Mouse (Mus musculus): ENCODE results near the gene Crtc3. TPM values are rescaled to one million over a fixed set of nuclear protein-coding genes. Genes with fewer than 3 reads are reported as not detected.

Crtc3 gene
- polyA plus RNA-seq (2015; fragmentation: Nextera tagmentation; extraction: Ambion mirVana), result 22.6 TPM in 2 replicates

- Histone ChIP-seq H3K36me3 (no peaks in the 10 kb centered on the region), H3K27me3 (replicated peaks) (no peaks in the 10 kb centered on the region), H3K4me3 (replicated peaks) (peak within 1 kb of the TSS; percentile 91), H3K27ac (peak within 1 kb of the TSS; percentile 90), H3K9me3 (no peaks in the 10 kb centered on the region), H3K4me1 (peaks cover 9% of the 10 kb centered on the region), H3K4me2 (peak within 1 kb of the TSS; percentile 84), H3K9ac (peak within 1 kb of the TSS; percentile 88)
- ATAC-seq (ENCODE audit: insufficient read depth, low FRiP score, low read depth), result peak; percentile 89
- under 1% methylated on average over 81 of the region's 83 CpGs for WGBS
Measured at GRCm38 (mm10) chr7:80688556-80689220, at the start of gene Crtc3. Crtc3 (minus strand) TSS chr7:80688877.

DNA sequence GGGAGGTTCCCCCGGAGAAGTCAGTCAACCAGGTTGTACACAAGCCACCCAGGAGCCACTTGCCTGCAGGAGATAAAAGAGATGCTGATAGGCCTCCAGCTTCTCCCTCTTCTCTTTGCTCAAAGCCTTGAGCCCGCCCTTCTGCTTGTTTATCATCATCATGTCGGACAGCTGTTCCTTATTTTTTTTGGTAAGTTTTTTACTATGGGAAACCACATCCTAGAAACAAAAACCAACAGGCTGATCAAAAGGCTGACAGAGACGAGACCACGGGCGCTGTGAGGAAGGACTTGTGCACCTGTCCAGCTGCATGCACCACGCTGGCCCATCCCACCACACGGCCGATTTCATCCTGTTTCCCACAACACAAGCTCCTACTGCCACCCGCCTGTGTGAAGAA lies 47.5 kb upstream of the Crtc3 start:
- Histone ChIP-seq H3K9ac (no peak overlapping the region), H3K9me3 (no peaks in the 10 kb centered on the region), H3K4me1 (no peaks in the 10 kb centered on the region), H3K27ac (no peak overlapping the region), H3K27me3 (replicated peaks) (no peaks in the 10 kb centered on the region), H3K4me2 (no peak overlapping the region), H3K4me3 (replicated peaks) (no peak overlapping the region), H3K36me3 (peaks cover 45% of the 10 kb centered on the region)
- WGBS, result 87% methylated on average over 10 of the region's 10 CpGs
- no peak for ATAC-seq (ENCODE audit: insufficient read depth, low FRiP score, low read depth)

DNA sequence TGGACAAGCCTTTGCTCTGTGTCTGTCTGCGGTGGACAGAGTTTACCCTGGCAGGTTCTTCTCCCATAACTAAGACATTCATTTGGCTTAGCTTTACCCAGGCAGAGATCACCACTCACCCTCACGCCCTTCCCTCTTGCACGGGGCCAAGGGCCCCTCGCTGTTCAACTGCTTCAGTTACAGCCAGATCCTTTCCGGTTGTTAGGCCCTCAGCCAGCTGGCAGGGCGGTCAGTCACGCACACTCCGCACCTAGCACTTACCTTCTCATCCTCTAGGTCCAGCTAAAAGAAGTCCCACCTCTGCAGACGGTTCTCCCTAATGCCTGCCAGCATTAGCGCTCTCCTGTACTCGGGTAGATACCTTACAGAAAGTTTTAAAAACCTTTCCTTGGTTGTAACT lies 44.3 kb upstream of the Crtc3 start:
- peaks cover 47% of the 10 kb centered on the region for H3K36me3 ChIP-seq

DNA sequence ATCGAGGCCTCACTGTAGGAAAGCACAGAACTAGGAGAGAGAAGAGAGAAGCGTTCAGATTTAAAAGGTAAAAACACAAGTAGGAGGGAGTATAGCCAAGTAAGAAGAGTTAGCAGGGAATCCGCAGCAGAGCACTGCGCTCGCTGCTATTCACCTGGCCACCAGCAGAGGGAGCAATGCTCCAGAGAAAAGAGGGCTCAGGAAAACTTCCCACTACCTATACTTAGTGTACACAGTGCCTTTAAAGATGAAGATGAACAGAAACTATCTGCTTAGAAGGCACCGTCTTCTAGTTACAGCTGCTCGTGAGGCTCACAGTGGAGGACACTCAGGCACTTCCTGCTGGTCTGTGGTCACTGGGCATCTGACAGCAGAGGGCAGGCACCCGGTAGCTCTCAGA lies 41.0 kb upstream of the Crtc3 start:
- H3K4me3 ChIP-seq (replicated peaks), result no peak overlapping the region
- no peaks in the 10 kb centered on the region for H3K4me1 ChIP-seq
- H3K36me3 ChIP-seq, result peaks cover 56% of the 10 kb centered on the region
- no peaks in the 10 kb centered on the region for H3K9me3 ChIP-seq
- H3K27me3 ChIP-seq (replicated peaks), result no peaks in the 10 kb centered on the region
- no peak overlapping the region for H3K4me2 ChIP-seq
- no peak for ATAC-seq (ENCODE audit: insufficient read depth, low FRiP score, low read depth)
- no peak overlapping the region for H3K9ac ChIP-seq
- WGBS, result 22% methylated on average over 8 of the region's 8 CpGs
- no peak overlapping the region for H3K27ac ChIP-seq

More for the DNA sequence above, 44.3 kb upstream of the Crtc3 start:
- no peaks in the 10 kb centered on the region for H3K27me3 ChIP-seq (replicated peaks)
- H3K4me2 ChIP-seq, result no peak overlapping the region
- no peak overlapping the region for H3K9ac ChIP-seq
- WGBS, result 79% methylated on average over 11 of the region's 11 CpGs
- no peaks in the 10 kb centered on the region for H3K4me1 ChIP-seq
- ATAC-seq (ENCODE audit: insufficient read depth, low FRiP score, low read depth), result no peak
- H3K9me3 ChIP-seq, result no peaks in the 10 kb centered on the region
- H3K4me3 ChIP-seq (replicated peaks), result no peak overlapping the region
- H3K27ac ChIP-seq, result no peak overlapping the region

DNA sequence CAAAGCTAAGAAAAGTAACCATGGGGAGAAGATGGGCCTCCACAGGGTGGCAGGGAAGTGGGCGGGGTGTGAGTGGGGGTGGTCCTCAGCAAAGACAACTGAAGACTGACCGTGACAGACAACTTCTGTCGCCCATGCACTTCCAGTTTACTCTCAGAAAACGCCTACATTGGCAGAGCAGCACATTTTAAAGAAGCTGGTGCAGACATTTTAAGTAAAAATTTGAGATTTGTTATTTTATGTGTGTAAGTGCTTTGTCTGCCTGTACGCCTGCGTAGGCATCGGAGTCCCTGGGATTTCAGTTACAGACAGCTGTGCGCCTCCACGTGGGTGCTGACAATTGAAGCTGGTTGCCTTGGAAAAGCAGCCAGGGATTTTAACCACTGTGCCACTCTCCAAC lies 32.4 kb upstream of the Crtc3 start:
- no peak overlapping the region for H3K9ac ChIP-seq
- no peak overlapping the region for H3K27ac ChIP-seq
- H3K36me3 ChIP-seq, result peaks cover 49% of the 10 kb centered on the region
- no peaks in the 10 kb centered on the region for H3K4me1 ChIP-seq
- no peaks in the 10 kb centered on the region for H3K9me3 ChIP-seq
- 60% methylated on average over 9 of the region's 9 CpGs for WGBS
- H3K27me3 ChIP-seq (replicated peaks), result no peaks in the 10 kb centered on the region
- no peak for ATAC-seq (ENCODE audit: insufficient read depth, low FRiP score, low read depth)
- no peak overlapping the region for H3K4me2 ChIP-seq
- no peak overlapping the region for H3K4me3 ChIP-seq (replicated peaks)

GRCm38 (mm10) chr7:80719582-80719981 lies 30.9 kb upstream of the Crtc3 start:
- H3K27me3 ChIP-seq (replicated peaks), result no peaks in the 10 kb centered on the region
- no peak overlapping the region for H3K4me3 ChIP-seq (replicated peaks)
- H3K36me3 ChIP-seq, result peaks cover 49% of the 10 kb centered on the region
- no peak overlapping the region for H3K4me2 ChIP-seq
- no peak for ATAC-seq (ENCODE audit: insufficient read depth, low FRiP score, low read depth)
- H3K9ac ChIP-seq, result no peak overlapping the region
- no peaks in the 10 kb centered on the region for H3K4me1 ChIP-seq
- no peaks in the 10 kb centered on the region for H3K9me3 ChIP-seq
- 88% methylated on average over 7 of the region's 7 CpGs for WGBS
- no peak overlapping the region for H3K27ac ChIP-seq

DNA sequence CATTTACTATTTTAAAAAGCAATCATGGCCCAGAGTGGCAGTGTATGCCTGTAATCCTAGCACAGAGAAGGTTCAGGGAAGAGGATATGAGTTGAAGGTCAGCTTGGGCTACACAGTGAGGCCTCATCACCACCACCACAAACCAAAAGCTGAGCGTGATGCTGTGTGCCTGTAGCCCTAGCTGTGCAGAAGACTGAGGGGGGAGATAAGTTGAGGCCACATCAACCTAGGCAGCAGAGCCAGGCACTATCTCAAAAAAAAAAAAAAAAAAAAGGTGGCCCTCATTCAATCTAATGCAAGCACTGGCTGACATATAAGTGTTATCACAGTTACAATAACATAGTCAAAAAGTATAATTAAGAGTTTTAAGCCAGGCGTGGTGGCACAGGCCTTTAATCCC lies 30.4 kb upstream of the Crtc3 start:
- 90% methylated on average over 2 of the region's 2 CpGs for whole genome bisulfite sequencing
- no peaks in the 10 kb centered on the region for H3K9me3 ChIP-seq
- peaks cover 47% of the 10 kb centered on the region for H3K36me3 ChIP-seq

DNA sequence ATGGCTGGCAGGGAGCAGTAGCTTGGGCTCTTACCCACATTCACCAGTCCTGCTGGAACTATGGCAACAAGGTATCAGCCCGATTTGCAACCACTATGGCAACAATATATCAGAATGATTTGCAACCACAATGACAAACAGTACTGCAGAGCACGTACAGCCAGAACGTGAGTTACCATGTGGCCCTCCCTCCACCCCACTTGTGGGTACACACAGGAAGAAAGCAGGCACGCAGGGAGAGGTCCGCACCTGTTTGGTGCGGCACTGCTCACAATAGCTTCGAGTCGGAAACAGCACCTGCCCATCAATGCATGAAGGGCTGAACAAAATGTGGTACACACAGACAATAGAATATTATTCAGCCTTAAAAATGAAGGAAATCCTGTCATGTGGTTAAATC lies 29.8 kb upstream of the Crtc3 start:
- Histone ChIP-seq H3K9me3 (no peaks in the 10 kb centered on the region), H3K36me3 (peaks cover 46% of the 10 kb centered on the region), H3K4me1 (no peaks in the 10 kb centered on the region), H3K27ac (no peak overlapping the region), H3K27me3 (replicated peaks) (no peaks in the 10 kb centered on the region), H3K4me2 (no peak overlapping the region), H3K4me3 (replicated peaks) (no peak overlapping the region), H3K9ac (no peak overlapping the region)
- ATAC-seq (ENCODE audit: insufficient read depth, low FRiP score, low read depth), result no peak
- WGBS, result 84% methylated on average over 8 of the region's 8 CpGs

More for the DNA sequence above, 30.4 kb upstream of the Crtc3 start:
- no peaks in the 10 kb centered on the region for H3K27me3 ChIP-seq (replicated peaks)
- no peak overlapping the region for H3K9ac ChIP-seq
- H3K4me2 ChIP-seq, result no peak overlapping the region
- no peak overlapping the region for H3K27ac ChIP-seq
- ATAC-seq (ENCODE audit: insufficient read depth, low FRiP score, low read depth), result no peak
- no peaks in the 10 kb centered on the region for H3K4me1 ChIP-seq
- no peak overlapping the region for H3K4me3 ChIP-seq (replicated peaks)

DNA sequence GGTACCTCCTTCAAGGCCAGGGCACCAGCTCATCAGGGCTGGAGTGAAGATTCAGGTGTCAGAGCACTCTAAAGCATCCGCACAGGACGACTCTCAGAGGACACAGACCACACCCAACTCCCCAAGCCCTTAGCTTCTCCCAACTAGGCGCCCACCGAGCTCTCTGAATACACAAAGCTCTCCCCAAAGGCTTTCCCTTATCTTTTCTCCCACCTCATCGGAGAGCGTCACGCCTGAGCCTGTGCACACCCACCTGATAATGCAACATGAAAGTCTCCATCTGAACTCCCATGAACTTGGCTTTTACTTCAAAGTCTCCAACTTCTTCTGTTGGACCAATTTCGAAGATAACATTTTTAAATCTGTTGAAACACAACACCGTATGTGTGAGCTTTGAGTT lies 28.1 kb upstream of the Crtc3 start:
- ATAC-seq (ENCODE audit: insufficient read depth, low FRiP score, low read depth), result no peak
- H3K36me3 ChIP-seq, result peaks cover 35% of the 10 kb centered on the region
- 76% methylated on average over 9 of the region's 9 CpGs for WGBS

DNA sequence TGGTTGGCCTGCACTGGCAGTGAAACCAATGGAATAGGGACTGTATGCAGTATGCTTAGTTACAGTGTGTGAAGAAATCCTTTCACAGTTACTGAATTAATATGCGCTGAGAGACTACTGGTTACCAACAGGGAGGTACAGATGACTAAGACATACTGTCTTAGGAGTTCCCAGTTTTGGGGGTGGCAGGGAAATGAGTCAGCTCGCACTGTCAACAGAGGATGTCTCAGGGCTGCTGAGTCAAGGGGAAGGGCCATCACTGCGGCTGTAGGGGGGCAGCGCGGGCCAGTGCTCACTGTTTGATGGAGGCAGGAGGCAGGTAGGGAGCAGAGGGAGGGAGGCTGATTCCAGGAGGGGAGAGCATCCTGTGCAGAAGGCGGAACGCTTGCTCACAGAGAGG lies 26.6 kb upstream of the Crtc3 start:
- H3K4me2 ChIP-seq, result no peak overlapping the region
- no peaks in the 10 kb centered on the region for H3K4me1 ChIP-seq
- 85% methylated on average over 7 of the region's 7 CpGs for WGBS
- H3K9ac ChIP-seq, result no peak overlapping the region
- H3K27ac ChIP-seq, result no peak overlapping the region
- peaks cover 33% of the 10 kb centered on the region for H3K36me3 ChIP-seq
- H3K27me3 ChIP-seq (replicated peaks), result no peaks in the 10 kb centered on the region
- H3K4me3 ChIP-seq (replicated peaks), result no peak overlapping the region
- H3K9me3 ChIP-seq, result no peaks in the 10 kb centered on the region
- ATAC-seq (ENCODE audit: insufficient read depth, low FRiP score, low read depth), result no peak

More for the DNA sequence above, 28.1 kb upstream of the Crtc3 start:
- Histone ChIP-seq H3K27ac (no peak overlapping the region), H3K4me1 (no peaks in the 10 kb centered on the region), H3K4me2 (no peak overlapping the region), H3K9me3 (no peaks in the 10 kb centered on the region), H3K4me3 (replicated peaks) (no peak overlapping the region), H3K27me3 (replicated peaks) (no peaks in the 10 kb centered on the region), H3K9ac (no peak overlapping the region)

GRCm38 (mm10) chr7:80711496-80711895 lies 22.8 kb upstream of the Crtc3 start:
- H3K4me1 ChIP-seq, result no peaks in the 10 kb centered on the region
- no peak overlapping the region for H3K4me3 ChIP-seq (replicated peaks)
- no peaks in the 10 kb centered on the region for H3K9me3 ChIP-seq
- no peak overlapping the region for H3K4me2 ChIP-seq
- 67% methylated on average over 8 of the region's 8 CpGs for WGBS
- no peak overlapping the region for H3K9ac ChIP-seq
- H3K27ac ChIP-seq, result no peak overlapping the region
- H3K27me3 ChIP-seq (replicated peaks), result no peaks in the 10 kb centered on the region
- no peak for ATAC-seq (ENCODE audit: insufficient read depth, low FRiP score, low read depth)
- peaks cover 19% of the 10 kb centered on the region for H3K36me3 ChIP-seq

- H3K27ac ChIP-seq, result no peak overlapping the region
- no peaks in the 10 kb centered on the region for H3K4me1 ChIP-seq
- H3K36me3 ChIP-seq, result peaks cover 15% of the 10 kb centered on the region
- H3K9me3 ChIP-seq, result no peaks in the 10 kb centered on the region
- 87% methylated on average over 7 of the region's 7 CpGs for WGBS
- H3K9ac ChIP-seq, result no peak overlapping the region
- no peak overlapping the region for H3K4me2 ChIP-seq
- H3K4me3 ChIP-seq (replicated peaks), result no peak overlapping the region
- no peak for ATAC-seq (ENCODE audit: insufficient read depth, low FRiP score, low read depth)
- H3K27me3 ChIP-seq (replicated peaks), result no peaks in the 10 kb centered on the region
Measured at GRCm38 (mm10) chr7:80710333-80710732, 21.7 kb upstream of the Crtc3 start.

DNA sequence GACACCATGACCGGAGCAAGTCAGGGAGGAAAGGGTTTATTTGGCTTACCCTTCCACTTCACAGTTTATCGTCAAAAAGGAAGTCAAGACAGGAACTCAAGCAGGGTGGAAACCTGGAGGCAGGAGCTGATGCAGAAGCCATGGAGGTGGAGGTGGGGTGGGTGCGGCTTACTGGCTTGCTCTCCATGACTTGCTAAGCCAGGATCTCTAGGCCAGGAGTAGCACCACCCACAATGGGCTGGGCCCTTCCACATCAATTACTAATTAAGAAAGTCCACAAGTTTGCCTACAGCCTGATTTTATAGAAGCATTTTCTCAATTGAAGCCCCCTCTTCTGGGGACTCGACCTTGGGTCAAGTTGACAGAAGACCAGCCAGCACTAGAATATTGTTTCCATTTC lies 15.4 kb upstream of the Crtc3 start:
- Histone ChIP-seq H3K27me3 (replicated peaks) (no peaks in the 10 kb centered on the region), H3K36me3 (no peaks in the 10 kb centered on the region), H3K4me2 (no peak overlapping the region), H3K9me3 (no peaks in the 10 kb centered on the region), H3K27ac (no peak overlapping the region), H3K4me1 (no peaks in the 10 kb centered on the region), H3K9ac (no peak overlapping the region), H3K4me3 (replicated peaks) (no peak overlapping the region)
- ATAC-seq (ENCODE audit: insufficient read depth, low FRiP score, low read depth), result no peak
- 81% methylated on average over 4 of the region's 4 CpGs for WGBS
